Mouse (Mus musculus): ENCODE measurements around the gene Methig1. TPM values are rescaled to one million over a fixed set of nuclear protein-coding genes. Genes with fewer than 3 reads are reported as not detected.

Gene Methig1
- polyA plus RNA-seq, 1 experiment from 2014 or later: not detected

DNA sequence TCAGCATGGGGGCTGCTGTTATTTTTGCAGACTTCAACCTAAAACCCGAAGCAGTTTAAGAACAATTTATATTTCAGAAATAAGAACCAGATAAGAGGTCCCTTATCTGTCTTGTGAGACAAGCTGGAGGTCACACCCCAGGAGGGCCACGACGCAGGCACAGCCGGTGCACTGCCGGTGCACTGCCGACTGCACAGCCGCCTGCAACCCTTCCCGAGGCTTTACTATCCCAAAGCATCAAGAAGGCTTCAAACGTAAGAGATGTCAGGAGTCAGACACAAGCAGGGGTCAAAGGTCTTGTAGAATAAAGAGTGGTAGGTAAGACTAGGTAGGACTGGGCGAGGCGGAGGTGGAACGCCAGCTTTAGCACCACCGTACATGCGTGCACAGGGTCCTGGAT, 49.4 kb downstream of the Methig1 start:
- Histone ChIP-seq H3K27me3 (ENCODE audit: control insufficient read depth, insufficient read depth, low read length) (no peaks in the 10 kb centered on the region), H3K9me3 (ENCODE audit: control insufficient read depth, low read length) (no peaks in the 10 kb centered on the region), H3K36me3 (ENCODE audit: control insufficient read depth, insufficient read depth, low read length) (peaks cover 32% of the 10 kb centered on the region), H3K27ac (ENCODE audit: low read depth, low read length) (no peak overlapping the region), H3K9ac (ENCODE audit: low read length) (no peak overlapping the region), H3K4me3 (ENCODE audit: low read depth, low read length) (no peak overlapping the region), H3K4me2 (no peak overlapping the region), H3K4me1 (ENCODE audit: control insufficient read depth, insufficient read depth, low read length) (no peaks in the 10 kb centered on the region)
- no peak for DNase-seq (ENCODE audit: low spot score, missing footprints)
- 93% methylated on average over 14 of the region's 14 CpGs for WGBS
- no peak for ATAC-seq (ENCODE audit: low FRiP score)

DNA sequence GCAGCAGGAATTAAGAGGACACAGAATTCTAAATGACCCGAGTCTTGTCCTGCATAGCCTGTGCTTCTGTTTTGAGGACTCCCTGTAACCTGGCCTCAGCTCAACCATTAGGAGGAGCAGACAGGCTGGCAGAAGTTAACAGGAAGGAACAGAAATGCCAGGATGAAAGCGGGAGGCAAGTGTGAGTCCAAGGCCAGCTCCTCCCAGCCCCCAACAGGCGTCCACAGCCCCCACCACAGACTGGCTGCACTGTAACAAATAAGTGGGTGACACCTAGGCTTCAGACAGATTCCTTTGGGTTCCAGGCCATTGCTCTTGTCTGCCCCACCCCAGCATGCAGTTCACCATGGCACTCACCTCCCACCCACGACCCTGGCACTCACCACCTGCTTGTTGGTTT, 49.8 kb downstream of the Methig1 start:
- Histone ChIP-seq H3K9ac (ENCODE audit: low read length) (no peak overlapping the region), H3K9me3 (ENCODE audit: control insufficient read depth, low read length) (no peaks in the 10 kb centered on the region), H3K4me3 (ENCODE audit: low read depth, low read length) (no peak overlapping the region), H3K27ac (ENCODE audit: low read depth, low read length) (no peak overlapping the region), H3K36me3 (ENCODE audit: control insufficient read depth, insufficient read depth, low read length) (peaks cover 27% of the 10 kb centered on the region), H3K27me3 (ENCODE audit: control insufficient read depth, insufficient read depth, low read length) (no peaks in the 10 kb centered on the region), H3K4me1 (ENCODE audit: control insufficient read depth, insufficient read depth, low read length) (no peaks in the 10 kb centered on the region), H3K4me2 (no peak overlapping the region)
- 91% methylated on average over 4 of the region's 4 CpGs for WGBS
- DNase-seq (ENCODE audit: low spot score, missing footprints): no peak
- no peak for ATAC-seq (ENCODE audit: low FRiP score)

DNA sequence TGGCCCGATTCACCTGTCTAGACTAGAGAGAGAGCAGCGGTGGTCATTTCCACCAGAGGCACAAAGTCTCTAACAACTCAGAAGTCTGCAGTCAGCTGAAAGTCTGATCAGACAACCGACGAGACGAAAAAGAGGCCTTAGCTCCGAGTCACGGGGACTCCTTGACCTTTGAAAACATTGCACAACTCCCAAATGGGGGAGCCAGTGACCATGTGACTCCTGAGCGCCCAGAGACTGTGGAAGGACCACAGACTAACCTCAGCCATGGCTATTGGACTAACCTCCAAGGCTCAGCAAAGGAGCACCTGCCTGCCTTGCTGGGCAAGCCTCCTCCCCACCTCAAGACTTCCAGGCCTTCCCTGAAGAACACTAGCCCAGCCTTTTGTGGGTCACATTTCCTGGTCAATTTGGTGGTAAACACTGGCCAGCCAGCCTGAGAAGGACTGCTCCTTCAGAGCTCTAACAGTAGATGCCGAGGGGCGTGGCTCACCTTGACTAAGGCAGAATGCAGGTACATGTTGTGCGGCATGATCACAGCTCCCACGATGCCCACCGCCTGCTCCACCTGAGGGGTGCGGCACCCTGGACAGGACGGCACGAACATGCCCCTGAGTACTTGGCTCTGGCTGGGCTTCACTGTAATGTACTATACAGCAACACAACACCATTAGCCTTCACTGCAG, 50.5 kb downstream of the Methig1 start:
- H3K9me3 ChIP-seq (ENCODE audit: control insufficient read depth, low read length): no peaks in the 10 kb centered on the region
- 95% methylated on average over 16 of the region's 16 CpGs for WGBS

DNA sequence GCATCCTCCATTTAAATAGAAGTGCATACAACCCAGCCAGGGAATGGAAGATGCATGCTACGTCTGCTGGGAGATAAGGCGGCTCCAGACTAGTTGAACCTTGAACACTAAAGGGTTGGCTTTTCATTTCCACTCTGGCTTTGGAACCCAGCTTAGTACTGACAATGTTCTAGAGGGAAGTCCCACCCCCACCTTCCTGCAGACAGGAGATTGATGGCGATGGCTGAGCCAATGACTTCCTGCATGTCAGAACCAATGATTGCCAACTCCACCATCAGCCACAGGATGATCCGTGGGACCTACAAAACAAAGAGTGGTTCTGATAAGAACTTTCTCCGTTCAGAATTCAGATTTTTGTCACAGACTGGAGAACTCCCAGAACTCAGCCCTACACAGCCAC, 53.1 kb downstream of the Methig1 start:
- Histone ChIP-seq H3K36me3 (ENCODE audit: control insufficient read depth, insufficient read depth, low read length) (peaks cover 12% of the 10 kb centered on the region), H3K9me3 (ENCODE audit: control insufficient read depth, low read length) (no peaks in the 10 kb centered on the region), H3K9ac (ENCODE audit: low read length) (no peak overlapping the region), H3K4me2 (no peak overlapping the region), H3K27ac (ENCODE audit: low read depth, low read length) (no peak overlapping the region), H3K4me3 (ENCODE audit: low read depth, low read length) (no peak overlapping the region), H3K27me3 (ENCODE audit: control insufficient read depth, insufficient read depth, low read length) (no peaks in the 10 kb centered on the region), H3K4me1 (ENCODE audit: control insufficient read depth, insufficient read depth, low read length) (no peaks in the 10 kb centered on the region)
- 90% methylated on average over 5 of the region's 5 CpGs for WGBS
- no peak for ATAC-seq (ENCODE audit: low FRiP score)
- DNase-seq (ENCODE audit: low spot score, missing footprints): no peak

More for the DNA sequence above, 50.5 kb downstream of the Methig1 start:
- Histone ChIP-seq H3K4me1 (ENCODE audit: control insufficient read depth, insufficient read depth, low read length) (no peaks in the 10 kb centered on the region), H3K4me3 (ENCODE audit: low read depth, low read length) (no peak overlapping the region), H3K27ac (ENCODE audit: low read depth, low read length) (no peak overlapping the region), H3K4me2 (no peak overlapping the region), H3K27me3 (ENCODE audit: control insufficient read depth, insufficient read depth, low read length) (no peaks in the 10 kb centered on the region), H3K9ac (ENCODE audit: low read length) (no peak overlapping the region), H3K36me3 (ENCODE audit: control insufficient read depth, insufficient read depth, low read length) (peaks cover 26% of the 10 kb centered on the region)
- DNase-seq (ENCODE audit: low spot score, missing footprints): no peak
- ATAC-seq (ENCODE audit: low FRiP score): no peak

DNA sequence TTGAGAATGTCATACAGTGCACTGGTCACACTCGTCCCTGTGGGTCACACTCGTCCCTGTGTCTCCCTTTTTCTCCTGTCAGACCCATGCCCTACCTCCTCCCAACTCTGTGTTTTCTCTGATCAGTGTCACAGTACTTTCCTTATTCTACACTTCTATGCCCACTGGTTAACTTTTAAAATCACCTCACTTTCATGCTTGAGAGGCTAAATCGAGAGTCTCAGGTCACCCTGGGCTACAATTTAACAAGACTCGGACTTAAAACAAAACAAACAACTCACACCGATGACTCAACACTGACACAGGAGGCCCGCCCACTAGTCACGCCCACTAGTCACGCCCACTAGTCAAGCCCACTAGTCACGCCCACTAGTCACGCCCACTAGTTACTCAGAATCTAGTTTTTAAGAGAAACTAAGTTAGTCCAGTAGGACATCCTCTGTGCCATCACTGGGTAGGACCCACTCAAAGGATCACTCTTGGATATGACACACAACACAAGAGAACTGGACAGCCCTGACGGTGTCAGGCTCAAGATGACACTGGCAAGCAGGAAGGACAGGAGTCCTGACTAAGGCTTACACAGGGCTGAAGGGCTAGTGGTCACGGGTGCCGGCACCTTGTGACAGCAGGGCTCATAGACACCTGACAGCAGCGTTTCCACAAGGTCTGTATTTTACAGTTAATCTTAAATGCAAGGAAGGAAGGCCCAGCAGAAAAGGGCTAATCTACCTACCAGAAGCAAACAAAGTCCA, 58.1 kb downstream of the Methig1 start:
- H3K4me1 ChIP-seq (ENCODE audit: control insufficient read depth, insufficient read depth, low read length): no peaks in the 10 kb centered on the region
- H3K36me3 ChIP-seq (ENCODE audit: control insufficient read depth, insufficient read depth, low read length): peaks cover 6% of the 10 kb centered on the region
- DNase-seq (ENCODE audit: low spot score, missing footprints) (no peak), ATAC-seq (ENCODE audit: low FRiP score) (no peak)
- H3K9ac ChIP-seq (ENCODE audit: low read length): no peak overlapping the region
- H3K4me2 ChIP-seq: no peak overlapping the region
- no peaks in the 10 kb centered on the region for H3K9me3 ChIP-seq (ENCODE audit: control insufficient read depth, low read length)
- H3K27ac ChIP-seq (ENCODE audit: low read depth, low read length): no peak overlapping the region
- H3K27me3 ChIP-seq (ENCODE audit: control insufficient read depth, insufficient read depth, low read length): no peaks in the 10 kb centered on the region
- 64% methylated on average over 14 of the region's 14 CpGs for WGBS
- H3K4me3 ChIP-seq (ENCODE audit: low read depth, low read length): no peak overlapping the region

DNA sequence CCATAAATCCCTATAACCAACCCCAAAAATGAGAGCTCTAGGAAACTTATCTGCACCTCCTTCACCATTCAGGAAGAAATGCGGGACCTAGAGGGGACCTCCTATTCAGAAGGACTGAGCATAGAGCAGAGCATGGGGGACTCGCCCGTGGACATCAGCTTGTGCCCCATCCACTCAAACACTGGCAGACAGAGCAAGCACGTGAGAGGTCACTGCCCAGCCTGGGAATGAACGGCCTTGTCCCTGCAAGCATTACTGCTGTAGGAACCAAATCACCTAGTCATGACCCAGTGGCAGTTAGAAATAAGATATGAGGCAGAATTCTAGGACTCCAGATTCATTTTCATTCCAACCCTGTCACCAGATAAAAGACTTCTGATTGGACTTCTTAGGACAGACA, 58.8 kb downstream of the Methig1 start:
- ATAC-seq (ENCODE audit: low FRiP score) (no peak), DNase-seq (ENCODE audit: low spot score, missing footprints) (no peak)
- Histone ChIP-seq H3K9me3 (ENCODE audit: control insufficient read depth, low read length) (no peaks in the 10 kb centered on the region), H3K4me2 (no peak overlapping the region), H3K4me1 (ENCODE audit: control insufficient read depth, insufficient read depth, low read length) (no peaks in the 10 kb centered on the region), H3K9ac (ENCODE audit: low read length) (no peak overlapping the region), H3K36me3 (ENCODE audit: control insufficient read depth, insufficient read depth, low read length) (peaks cover 6% of the 10 kb centered on the region), H3K27ac (ENCODE audit: low read depth, low read length) (no peak overlapping the region), H3K4me3 (ENCODE audit: low read depth, low read length) (no peak overlapping the region), H3K27me3 (ENCODE audit: control insufficient read depth, insufficient read depth, low read length) (no peaks in the 10 kb centered on the region)
- 91% methylated on average over 5 of the region's 5 CpGs for WGBS

DNA sequence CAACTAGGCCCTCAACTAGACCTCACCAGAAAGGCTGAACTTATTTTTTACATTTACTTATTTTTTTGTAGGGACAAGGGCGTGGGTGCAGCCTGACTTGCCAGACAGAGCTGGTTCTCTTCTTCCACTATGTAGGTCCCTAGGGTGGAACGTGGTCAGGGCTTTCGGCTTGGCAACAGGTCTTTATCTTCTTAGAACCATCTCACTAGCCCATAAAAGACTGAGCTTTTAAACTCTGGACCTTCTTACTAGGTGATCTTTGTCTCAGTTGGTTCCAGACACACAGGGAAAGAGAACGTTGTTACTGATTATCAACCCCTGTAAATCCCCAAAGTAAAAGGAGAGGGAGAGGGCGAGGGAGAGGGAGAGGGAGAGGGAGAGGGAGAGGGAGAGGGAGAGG, 60.4 kb downstream of the Methig1 start:
- Histone ChIP-seq H3K4me1 (ENCODE audit: control insufficient read depth, insufficient read depth, low read length) (no peaks in the 10 kb centered on the region), H3K4me3 (ENCODE audit: low read depth, low read length) (no peak overlapping the region), H3K9me3 (ENCODE audit: control insufficient read depth, low read length) (no peaks in the 10 kb centered on the region), H3K36me3 (ENCODE audit: control insufficient read depth, insufficient read depth, low read length) (peaks cover 3% of the 10 kb centered on the region; the same call in 1 of the 2 replicates), H3K4me2 (no peak overlapping the region), H3K27ac (ENCODE audit: low read depth, low read length) (no peak overlapping the region), H3K9ac (ENCODE audit: low read length) (no peak overlapping the region), H3K27me3 (ENCODE audit: control insufficient read depth, insufficient read depth, low read length) (no peaks in the 10 kb centered on the region)
- ATAC-seq (ENCODE audit: low FRiP score) (no peak), DNase-seq (ENCODE audit: low spot score, missing footprints) (no peak)
- WGBS: 81% methylated on average over 4 of the region's 5 CpGs

DNA sequence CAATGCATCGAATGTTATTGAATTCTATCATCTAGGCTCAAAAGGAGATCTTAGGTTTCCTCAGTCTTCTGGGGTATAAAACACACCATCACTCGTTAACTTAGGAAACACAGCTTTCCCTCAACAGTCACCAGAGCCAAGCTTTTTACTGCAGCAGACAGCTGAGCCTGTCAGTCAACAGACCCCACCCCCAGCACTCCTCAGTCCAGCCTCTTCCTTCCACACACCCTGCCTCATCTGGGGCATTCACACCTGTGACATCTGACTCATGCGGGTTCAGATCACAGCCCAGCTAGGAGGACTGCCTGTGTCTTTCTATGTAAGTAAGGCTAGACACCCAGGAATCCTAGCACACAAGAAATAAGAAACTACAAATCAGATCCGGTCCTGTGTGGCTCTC, 61.1 kb downstream of the Methig1 start:
- 78% methylated on average over 4 of the region's 4 CpGs for WGBS
- ATAC-seq (ENCODE audit: low FRiP score): no peak
- Histone ChIP-seq H3K4me2 (no peak overlapping the region), H3K9me3 (ENCODE audit: control insufficient read depth, low read length) (no peaks in the 10 kb centered on the region), H3K27me3 (ENCODE audit: control insufficient read depth, insufficient read depth, low read length) (no peaks in the 10 kb centered on the region), H3K27ac (ENCODE audit: low read depth, low read length) (no peak overlapping the region), H3K4me1 (ENCODE audit: control insufficient read depth, insufficient read depth, low read length) (no peaks in the 10 kb centered on the region), H3K9ac (ENCODE audit: low read length) (no peak overlapping the region), H3K36me3 (ENCODE audit: control insufficient read depth, insufficient read depth, low read length) (no peaks in the 10 kb centered on the region), H3K4me3 (ENCODE audit: low read depth, low read length) (no peak overlapping the region)
- no peak for DNase-seq (ENCODE audit: low spot score, missing footprints)

DNA sequence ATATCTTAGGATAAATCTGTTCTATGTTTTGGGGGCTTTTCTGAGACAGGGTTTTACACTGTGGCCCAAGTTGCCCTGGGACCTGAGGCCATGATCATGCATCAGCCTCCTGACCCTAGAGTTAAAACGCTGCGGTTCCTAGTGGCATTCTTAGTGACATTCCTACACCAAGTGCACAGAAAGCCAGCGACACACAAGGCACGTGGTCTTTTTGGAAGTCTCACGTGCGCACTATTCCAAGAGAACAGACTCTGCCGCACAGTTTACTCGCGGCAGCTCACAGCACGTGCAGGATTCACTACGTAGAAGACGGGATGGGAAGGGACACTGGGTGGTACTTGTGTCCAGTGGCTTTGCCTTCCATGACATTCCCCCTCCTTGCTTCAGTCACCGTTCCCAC, 62.0 kb downstream of the Methig1 start:
- no peaks in the 10 kb centered on the region for H3K36me3 ChIP-seq (ENCODE audit: control insufficient read depth, insufficient read depth, low read length)
- no peak for ATAC-seq (ENCODE audit: low FRiP score)
- WGBS: 93% methylated on average over 13 of the region's 13 CpGs

More for the DNA sequence above, 62.0 kb downstream of the Methig1 start:
- no peak for DNase-seq (ENCODE audit: low spot score, missing footprints)
- H3K4me3 ChIP-seq (ENCODE audit: low read depth, low read length): no peak overlapping the region
- H3K4me1 ChIP-seq (ENCODE audit: control insufficient read depth, insufficient read depth, low read length): no peaks in the 10 kb centered on the region
- H3K27ac ChIP-seq (ENCODE audit: low read depth, low read length): no peak overlapping the region
- no peak overlapping the region for H3K4me2 ChIP-seq
- H3K9ac ChIP-seq (ENCODE audit: low read length): no peak overlapping the region
- H3K9me3 ChIP-seq (ENCODE audit: control insufficient read depth, low read length): no peaks in the 10 kb centered on the region
- H3K27me3 ChIP-seq (ENCODE audit: control insufficient read depth, insufficient read depth, low read length): no peaks in the 10 kb centered on the region

Data from midbrain, embryonic 11.5 days (tissue).